Comparison of ENCODE assay signal across 25 mouse cellular contexts in genomic region chr17:67272928-67273327, GRCm38 (mm10).
DNase-seq lines count a peak whose midpoint lies in the region; TF ChIP-seq lines count a peak whose summit lies in the region.
"Had no signal": no experiment of that assay in that cellular context is flagged by ENCODE, and none has a peak within 500 bp of the region (broad histone marks: within the 10 kb centered on the region; RNA-seq: fewer than 3 reads in every experiment).

No protein-coding gene starts in this region.

- no peak for TF ChIP-seq CTCF in gastrocnemius, adult 2 months (IDR thresholded peaks at IDR 0.05)
- no peak for TF ChIP-seq CTCF in left cerebral cortex, adult 2 months (IDR thresholded peaks at IDR 0.05)

- DNase-seq in gastrocnemius, adult 2 months, result peak; percentile 39
- DNase-seq in gastrocnemius, postnatal 14 days, result no peak
- DNase-seq in lung, postnatal 10 days, result peak; percentile 48
- no peak for DNase-seq in lung, postnatal 25 days (ENCODE audit: low spot score)
- peak; percentile 61 to 72 for DNase-seq in heart, postnatal 10 days
- DNase-seq in skeletal muscle tissue, adult 2 months (ENCODE audit: low read depth, low spot score), result peak; percentile 63
- no peak for DNase-seq in left cerebral cortex, adult 9 months (ENCODE audit: low spot score in 2 of 2)
- DNase-seq in left cerebral cortex, adult 2 months (ENCODE audit: extremely low spot score in 1 of 2, low spot score in 2 of 2), result no peak
- DNase-seq: adrenal gland, postnatal 36 days; B cell, adult 2 months; cerebellum, adult 18-20 months; kidney, adult 9 months; kidney, postnatal 10 days; layer of hippocampus, postnatal 36 days; liver; lung, adult 2 months; lung, postnatal 14 days; right cerebral cortex, postnatal 25 days; thymus, postnatal 4 days had no signal

- no peak overlapping the region for H3K4me3 ChIP-seq in gastrocnemius, adult 2 months
- no peak overlapping the region for H3K4me3 ChIP-seq in left cerebral cortex, adult 2 months
- H3K4me3 ChIP-seq: forebrain, embryonic 13.5 days; heart, adult 2 months; midbrain, embryonic 10.5 days; midbrain, embryonic 15.5 days had no signal

- intact Hi-C loops in gastrocnemius, adult 2 months (cut with DNase I), result loop anchor here (5.0 kb wide), 1 partner anchor 79 kb away; the partner anchor contains the start of gene Ptprm
- intact Hi-C loops in gastrocnemius, postnatal 14 days (cut with DNase I; ENCODE audit: low total_unique reads), result no loop called here
- intact Hi-C loops in heart, postnatal 10 days (cut with DNase I), result no loop called here
- intact Hi-C loops in left cerebral cortex, adult 2 months (cut with DNase I), result no loop called here

- no peak overlapping the region for H3K27ac ChIP-seq in gastrocnemius, adult 2 months
- H3K27ac ChIP-seq in left cerebral cortex, adult 2 months, result no peak overlapping the region
- H3K27ac ChIP-seq: forebrain, embryonic 13.5 days; heart, adult 2 months; hindbrain, embryonic 14.5 days; liver, embryonic 14.5 days; midbrain, embryonic 10.5 days; midbrain, embryonic 15.5 days had no signal

Comparison
In these comparisons a context has a peak if more than half of its experiments do, and no peak if none do; other contexts are left out.
1. DNase-seq: peak in gastrocnemius, adult 2 months (single experiment), lung, postnatal 10 days (single experiment), heart, postnatal 10 days (2 of 2) and skeletal muscle tissue, adult 2 months (single experiment); none in gastrocnemius, postnatal 14 days (single experiment), lung, postnatal 25 days (single experiment), left cerebral cortex, adult 9 months (0 of 2) and left cerebral cortex, adult 2 months (0 of 2).